Comparison of ENCODE assay signal across 14 mouse cellular contexts in the genomic region with DNA sequence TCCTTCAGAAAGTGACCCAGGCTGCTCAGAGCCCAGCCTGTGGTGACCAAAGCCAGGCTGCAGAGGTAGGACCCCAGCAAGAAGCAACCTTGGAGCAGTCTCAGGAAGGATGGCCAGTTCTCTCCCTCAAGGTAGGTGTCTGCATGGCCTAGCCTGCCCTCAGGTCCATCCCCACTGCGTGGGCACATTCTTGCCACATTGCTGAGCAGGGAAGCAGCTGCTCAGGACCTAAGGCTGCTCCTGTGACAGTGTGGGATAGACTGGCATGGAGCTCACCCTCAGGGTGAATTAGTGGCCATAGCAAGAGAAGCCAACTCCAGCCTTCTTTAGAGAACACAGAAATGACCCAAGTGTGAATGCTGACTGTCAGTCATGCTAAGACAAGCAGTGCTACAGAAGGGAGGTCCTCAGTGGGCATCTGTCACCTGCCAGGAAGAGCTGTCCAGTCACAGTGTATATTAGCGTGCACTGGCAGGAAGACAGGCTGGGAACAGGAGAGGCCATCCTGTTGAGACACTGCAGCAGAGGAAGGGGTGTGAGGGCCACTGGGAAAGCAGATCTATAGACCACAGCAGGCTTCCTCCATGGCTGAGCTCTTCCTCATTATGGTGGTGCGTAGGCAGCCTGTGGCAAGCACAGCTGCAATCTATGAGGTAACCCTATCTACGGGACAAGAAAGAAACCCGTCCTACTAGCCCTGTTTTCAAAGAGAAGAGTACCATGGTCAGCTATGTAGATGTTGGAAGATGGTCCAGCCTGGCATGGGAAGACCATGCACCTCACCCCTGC. TPM values are rescaled to one million over a fixed set of nuclear protein-coding genes. Genes with fewer than 3 reads are reported as not detected.
A peak's percentile ranks its signal among the peaks of the same experiment; 100 is the strongest.
DNase-seq lines count a peak whose midpoint lies in the region; ATAC-seq and TF ChIP-seq lines count a peak whose summit lies in the region.
"Had no signal": no experiment of that assay in that cellular context is flagged by ENCODE, and none has a peak within 500 bp of the region (broad histone marks: within the 10 kb centered on the region; RNA-seq: fewer than 3 reads in every experiment).

No protein-coding gene starts in this region.

- 0 out of 2 replicates have a peak overlapping the region, but pooled peaks have one; percentile 17 for H3K9ac ChIP-seq in intestine, embryonic 16.5 days (ENCODE audit: low read depth, low read length)
- H3K9ac ChIP-seq in intestine, embryonic 15.5 days, result no peak overlapping the region
- H3K9ac ChIP-seq in lung, embryonic 16.5 days (ENCODE audit: low read length), result no peak overlapping the region

- TF ChIP-seq CTCF in bone marrow, adult 2 months (IDR thresholded peaks at IDR 0.05; ENCODE audit: control insufficient read depth, insufficient read depth, low read length), result no peak
- no peak for TF ChIP-seq CTCF in thymus, adult 2 months (IDR thresholded peaks at IDR 0.05; ENCODE audit: borderline replicate concordance, control insufficient read depth, extremely low read depth, insufficient read depth, low read length, poor library complexity)

- no peaks in the 10 kb centered on the region for H3K27me3 ChIP-seq in intestine, embryonic 16.5 days (replicated peaks; ENCODE audit: control insufficient read depth, insufficient read depth, low read length)
- H3K27me3 ChIP-seq in intestine, embryonic 15.5 days (replicated peaks), result no peaks in the 10 kb centered on the region
- H3K27me3 ChIP-seq in lung, embryonic 16.5 days (ENCODE audit: control insufficient read depth, insufficient read depth, low read depth, low read length), result no peaks in the 10 kb centered on the region
- no peaks in the 10 kb centered on the region for H3K27me3 ChIP-seq in thymus, adult 2 months (ENCODE audit: control insufficient read depth, insufficient read depth, low read length)

- 82% methylated on average over 5 of the region's 5 CpGs for WGBS in intestine, embryonic 16.5 days
- WGBS in intestine, embryonic 15.5 days, result 72% methylated on average over 5 of the region's 5 CpGs
- WGBS in bone marrow, adult 2 months, result 12% methylated on average over 5 of the region's 5 CpGs
- WGBS in lung, embryonic 16.5 days, result 71% methylated on average over 5 of the region's 5 CpGs
- WGBS in thymus, adult 2 months, result 33% methylated on average over 5 of the region's 5 CpGs

- H3K4me2 ChIP-seq in intestine, embryonic 16.5 days (ENCODE audit: low read depth, low read length), result no peak overlapping the region
- H3K4me2 ChIP-seq in intestine, embryonic 15.5 days (replicated peaks), result no peak overlapping the region
- no peak overlapping the region for H3K4me2 ChIP-seq in lung, embryonic 16.5 days (ENCODE audit: low read depth, low read length)
- H3K4me2 ChIP-seq: heart, embryonic 11.5 days had no signal

- no peaks in the 10 kb centered on the region for H3K9me3 ChIP-seq in intestine, embryonic 16.5 days (ENCODE audit: control insufficient read depth, low read length)
- H3K9me3 ChIP-seq in intestine, embryonic 15.5 days, result no peaks in the 10 kb centered on the region
- no peaks in the 10 kb centered on the region for H3K9me3 ChIP-seq in lung, embryonic 16.5 days (ENCODE audit: control insufficient read depth, low read length)
- H3K9me3 ChIP-seq: hindbrain, embryonic 10.5 days had no signal

- no peak overlapping the region for H3K4me3 ChIP-seq in intestine, embryonic 16.5 days (ENCODE audit: low read length)
- no peak overlapping the region for H3K4me3 ChIP-seq in intestine, embryonic 15.5 days (replicated peaks)
- peak overlapping the region; percentile 8 for H3K4me3 ChIP-seq in bone marrow, adult 2 months (replicated peaks; ENCODE audit: control insufficient read depth, low read depth, low read length)
- no peak overlapping the region for H3K4me3 ChIP-seq in lung, embryonic 16.5 days (ENCODE audit: low read length)
- no peak overlapping the region for H3K4me3 ChIP-seq in thymus, adult 2 months (ENCODE audit: control insufficient read depth, insufficient read depth, low read length)
- H3K4me3 ChIP-seq: hindbrain, embryonic 10.5 days had no signal

- no peak overlapping the region for H3K27ac ChIP-seq in intestine, embryonic 16.5 days (ENCODE audit: low read length)
- H3K27ac ChIP-seq in intestine, embryonic 15.5 days, result no peak overlapping the region
- H3K27ac ChIP-seq in bone marrow, adult 2 months (ENCODE audit: control insufficient read depth, insufficient read depth, low read depth, low read length, poor library complexity), result peak overlapping the region; percentile 84
- H3K27ac ChIP-seq in lung, embryonic 16.5 days (ENCODE audit: low read length), result peak overlapping the region; percentile 7
- H3K27ac ChIP-seq in thymus, adult 2 months (ENCODE audit: control insufficient read depth, insufficient read depth, low read length), result no peak overlapping the region
- H3K27ac ChIP-seq: hindbrain, embryonic 10.5 days had no signal

- no peak for TF ChIP-seq POLR2A in bone marrow, adult 2 months (IDR thresholded peaks at IDR 0.05; ENCODE audit: borderline replicate concordance, control insufficient read depth, low read depth, low read length)
- TF ChIP-seq POLR2A in thymus, adult 2 months (IDR thresholded peaks at IDR 0.05; ENCODE audit: control insufficient read depth, extremely low read depth, insufficient read depth, low read length, poor library complexity), result no peak

- no peaks in the 10 kb centered on the region for H3K36me3 ChIP-seq in intestine, embryonic 16.5 days (ENCODE audit: control insufficient read depth, insufficient read depth, low read length)
- no peaks in the 10 kb centered on the region for H3K36me3 ChIP-seq in intestine, embryonic 15.5 days
- no peaks in the 10 kb centered on the region for H3K36me3 ChIP-seq in lung, embryonic 16.5 days (ENCODE audit: control insufficient read depth, insufficient read depth, low read length)
- no peaks in the 10 kb centered on the region for H3K36me3 ChIP-seq in thymus, adult 2 months (ENCODE audit: control insufficient read depth, insufficient read depth, low read length)

- peaks cover 3% of the 10 kb centered on the region; the same call in 1 of the 2 replicates for H3K4me1 ChIP-seq in intestine, embryonic 16.5 days (ENCODE audit: control insufficient read depth, insufficient read depth, low read length)
- H3K4me1 ChIP-seq in intestine, embryonic 15.5 days (replicated peaks), result 0 out of 2 replicates have a peak, but pooled peaks cover 5% of the 10 kb centered on the region
- peaks cover 9% of the 10 kb centered on the region for H3K4me1 ChIP-seq in bone marrow, adult 2 months (ENCODE audit: control insufficient read depth, insufficient read depth, low read length)
- peaks cover 7% of the 10 kb centered on the region for H3K4me1 ChIP-seq in lung, embryonic 16.5 days (replicated peaks; ENCODE audit: control insufficient read depth, insufficient read depth, low read length)
- H3K4me1 ChIP-seq in thymus, adult 2 months (replicated peaks; ENCODE audit: control insufficient read depth, insufficient read depth, low read length), result peaks cover 15% of the 10 kb centered on the region

- no peak for ATAC-seq in intestine, embryonic 16.5 days
- no peak for ATAC-seq in intestine, embryonic 15.5 days
- ATAC-seq in lung, embryonic 16.5 days (ENCODE audit: low read depth), result peak; percentile 18; the same call in 1 of the 2 replicates
- ATAC-seq in inflammation-experienced regulatory T-cells, adult 6 months, result no peak
- ATAC-seq in CD4-positive, CD25-positive, alpha-beta regulatory T cell, adult 4 months, result no peak
- ATAC-seq: activated CD4-positive, CD25-positive, alpha-beta regulatory T cell, adult 4 months had no signal

- DNase-seq in monocyte, adult 2 months (ENCODE audit: low read depth in 1 of 2, low spot score in 2 of 2), result peak; percentile 23 to 45
- no peak for DNase-seq in thymus, adult 2 months
- DNase-seq: cerebellum, adult 9-11 months; kidney, adult 18-20 months; right cerebral cortex, postnatal 4 days had no signal

RNA-seq across cellular contexts. Expression of a gene that starts 5.2 kb away (rescaled TPM):
- 39.7 and 41.3 TPM in 2 replicates for polyA plus RNA-seq in intestine, embryonic 16.5 days (2015; fragmentation: Nextera tagmentation; extraction: Ambion mirVana)
- 39.6 and 42.0 TPM in 2 replicates for polyA plus RNA-seq in intestine, embryonic 15.5 days (2015; fragmentation: Nextera tagmentation; extraction: Ambion mirVana)
- polyA plus RNA-seq in bone marrow, adult 2 months (2011; ENCODE audit: insufficient read depth, insufficient read length, low replicate concordance, missing spikeins), result 19.9 and 45.4 TPM in 2 replicates
- polyA plus RNA-seq in lung, embryonic 16.5 days (2015; fragmentation: Nextera tagmentation; extraction: Ambion mirVana), result 55.3 and 55.4 TPM in 2 replicates
- polyA plus RNA-seq in inflammation-experienced regulatory T-cells, adult 6 months (2017; shearing (Covaris generic)), result 10 to 100 TPM; 24.4 to 60.3 (median 46.9) TPM
- 10 to 100 TPM; 41.4 to 64.3 TPM for polyA plus RNA-seq in CD4-positive, CD25-positive, alpha-beta regulatory T cell, adult 4 months (2017; shearing (Covaris generic))
- 85.0 and 89.0 TPM in 2 replicates for polyA plus RNA-seq in thymus, adult 2 months (2012; rRNA removed)

RNA-seq across cellular contexts. Expression of a gene that starts 28.4 kb away (rescaled TPM):
- 0.11 TPM in 1 of 2 replicates, not detected in the other for polyA plus RNA-seq in intestine, embryonic 16.5 days (2015; fragmentation: Nextera tagmentation; extraction: Ambion mirVana)
- polyA plus RNA-seq in intestine, embryonic 15.5 days (2015; fragmentation: Nextera tagmentation; extraction: Ambion mirVana), result not detected in 2 replicates
- not detected in 2 replicates for polyA plus RNA-seq in bone marrow, adult 2 months (2011; ENCODE audit: insufficient read depth, insufficient read length, low replicate concordance, missing spikeins)
- polyA plus RNA-seq in lung, embryonic 16.5 days (2015; fragmentation: Nextera tagmentation; extraction: Ambion mirVana), result 0.21 TPM in 1 of 2 replicates, not detected in the other
- not detected for polyA plus RNA-seq in inflammation-experienced regulatory T-cells, adult 6 months (2017; shearing (Covaris generic))
- not detected for polyA plus RNA-seq in CD4-positive, CD25-positive, alpha-beta regulatory T cell, adult 4 months (2017; shearing (Covaris generic))
- 0.15 and 0.44 TPM in 2 replicates for polyA plus RNA-seq in thymus, adult 2 months (2012; rRNA removed)
- polyA plus RNA-seq: activated CD4-positive, CD25-positive, alpha-beta regulatory T cell, adult 4 months; heart, embryonic 11.5 days had no signal

RNA-seq across cellular contexts. Expression of a gene that starts 30.7 kb away (rescaled TPM):
- polyA plus RNA-seq in intestine, embryonic 16.5 days (2015; fragmentation: Nextera tagmentation; extraction: Ambion mirVana), result 144 TPM in 2 replicates
- 128 and 143 TPM in 2 replicates for polyA plus RNA-seq in intestine, embryonic 15.5 days (2015; fragmentation: Nextera tagmentation; extraction: Ambion mirVana)
- polyA plus RNA-seq in bone marrow, adult 2 months (2011; ENCODE audit: insufficient read depth, insufficient read length, low replicate concordance, missing spikeins), result 30.5 and 49.4 TPM in 2 replicates
- 144 and 152 TPM in 2 replicates for polyA plus RNA-seq in lung, embryonic 16.5 days (2015; fragmentation: Nextera tagmentation; extraction: Ambion mirVana)
- 10 to 100 TPM; 81.2 to 97.1 (median 91.3) TPM for polyA plus RNA-seq in inflammation-experienced regulatory T-cells, adult 6 months (2017; shearing (Covaris generic))
- polyA plus RNA-seq in CD4-positive, CD25-positive, alpha-beta regulatory T cell, adult 4 months (2017; shearing (Covaris generic)), result 100 to 1,000 TPM in 1 of 2 experiments, 10 to 100 TPM in 1; 92.1 to 106 TPM
- 139 and 151 TPM in 2 replicates for polyA plus RNA-seq in thymus, adult 2 months (2012; rRNA removed)

RNA-seq across cellular contexts. Expression of a gene that starts 37.8 kb away (rescaled TPM):
- polyA plus RNA-seq in intestine, embryonic 16.5 days (2015; fragmentation: Nextera tagmentation; extraction: Ambion mirVana), result 133 and 146 TPM in 2 replicates
- polyA plus RNA-seq in intestine, embryonic 15.5 days (2015; fragmentation: Nextera tagmentation; extraction: Ambion mirVana), result 99.2 and 112 TPM in 2 replicates
- not detected in 2 replicates for polyA plus RNA-seq in bone marrow, adult 2 months (2011; ENCODE audit: insufficient read depth, insufficient read length, low replicate concordance, missing spikeins)
- polyA plus RNA-seq in lung, embryonic 16.5 days (2015; fragmentation: Nextera tagmentation; extraction: Ambion mirVana), result 45.1 and 46.8 TPM in 2 replicates
- polyA plus RNA-seq in inflammation-experienced regulatory T-cells, adult 6 months (2017; shearing (Covaris generic)), result not detected
- not detected for polyA plus RNA-seq in CD4-positive, CD25-positive, alpha-beta regulatory T cell, adult 4 months (2017; shearing (Covaris generic))
- 3.4 and 4.6 TPM in 2 replicates for polyA plus RNA-seq in thymus, adult 2 months (2012; rRNA removed)
- polyA plus RNA-seq: activated CD4-positive, CD25-positive, alpha-beta regulatory T cell, adult 4 months had no signal

RNA-seq across cellular contexts. Expression of a gene that starts 44.1 kb away (rescaled TPM):
- polyA plus RNA-seq in intestine, embryonic 16.5 days (2015; fragmentation: Nextera tagmentation; extraction: Ambion mirVana), result 51.6 TPM in 2 replicates
- 46.2 and 51.7 TPM in 2 replicates for polyA plus RNA-seq in intestine, embryonic 15.5 days (2015; fragmentation: Nextera tagmentation; extraction: Ambion mirVana)
- 53.7 and 156 TPM in 2 replicates for polyA plus RNA-seq in bone marrow, adult 2 months (2011; ENCODE audit: insufficient read depth, insufficient read length, low replicate concordance, missing spikeins)
- polyA plus RNA-seq in lung, embryonic 16.5 days (2015; fragmentation: Nextera tagmentation; extraction: Ambion mirVana), result 58.8 and 62.4 TPM in 2 replicates
- polyA plus RNA-seq in inflammation-experienced regulatory T-cells, adult 6 months (2017; shearing (Covaris generic)), result 10 to 100 TPM; 17.7 to 32.4 (median 20.6) TPM
- polyA plus RNA-seq in CD4-positive, CD25-positive, alpha-beta regulatory T cell, adult 4 months (2017; shearing (Covaris generic)), result 10 to 100 TPM; 19.8 to 35.0 TPM
- polyA plus RNA-seq in thymus, adult 2 months (2012; rRNA removed), result 117 and 142 TPM in 2 replicates

Comparison
In these comparisons a context has a peak if more than half of its experiments do, and no peak if none do; other contexts are left out.
1. H3K27ac ChIP-seq: peak in bone marrow, adult 2 months (single experiment) and lung, embryonic 16.5 days (single experiment); none in intestine, embryonic 16.5 days (single experiment), intestine, embryonic 15.5 days (single experiment) and thymus, adult 2 months (single experiment).